Mouse (Mus musculus): Measurements from ENCODE around the gene Tpk1. TPM values are rescaled to one million over a fixed set of nuclear protein-coding genes. Genes with fewer than 3 reads are reported as not detected.
"Not testable (repeated sequence)": the region's sequence is repeated elsewhere in the genome, so short reads cannot be mapped to it uniquely, and the experiment has no call there.

Tpk1 gene
- total RNA-seq, 2 experiments from 2014 or later: 4.9 to 13.8 TPM

DNA sequence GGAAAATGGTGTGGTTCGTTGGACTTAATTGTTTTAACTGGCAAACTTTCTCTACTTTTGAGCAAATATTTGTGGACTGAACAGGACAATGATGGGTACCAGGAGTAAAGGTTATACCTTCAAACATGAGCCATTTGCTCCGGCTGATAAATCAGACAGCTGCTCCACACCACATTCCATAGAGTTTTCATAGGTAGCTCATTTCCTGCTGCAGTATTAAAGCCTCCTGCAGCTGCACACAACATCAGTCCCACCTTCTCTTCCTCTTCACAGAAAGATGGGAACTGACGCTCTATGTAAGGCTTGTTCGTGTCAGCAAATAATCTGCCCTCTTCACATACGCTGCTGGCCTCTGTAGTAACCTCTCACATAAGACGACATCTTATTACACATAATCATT lies 22.4 kb downstream of the Tpk1 start:
- DNase-seq (ENCODE audit: low spot score in 2 of 2): no peak

DNA sequence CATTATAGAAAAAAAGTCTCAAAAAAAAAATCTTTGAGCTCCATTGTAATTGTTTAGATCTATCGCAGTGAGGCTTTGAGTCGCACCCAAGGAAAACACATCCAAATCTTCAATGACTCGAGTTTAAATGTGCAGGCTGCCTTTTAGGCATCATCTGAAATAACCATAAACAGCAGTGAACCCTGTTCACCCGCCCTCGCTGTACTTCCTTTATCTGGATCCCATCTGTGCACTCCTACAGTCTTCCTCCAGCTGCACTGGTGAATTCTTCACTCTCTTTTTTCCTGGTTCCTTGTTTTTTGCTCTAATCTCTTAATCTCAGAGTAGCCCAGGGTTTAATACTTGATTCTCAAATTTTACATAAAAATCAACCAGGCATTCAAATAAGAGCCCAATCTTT lies 23.7 kb downstream of the Tpk1 start:
- DNase-seq (ENCODE audit: low spot score in 2 of 2): no peak

DNA sequence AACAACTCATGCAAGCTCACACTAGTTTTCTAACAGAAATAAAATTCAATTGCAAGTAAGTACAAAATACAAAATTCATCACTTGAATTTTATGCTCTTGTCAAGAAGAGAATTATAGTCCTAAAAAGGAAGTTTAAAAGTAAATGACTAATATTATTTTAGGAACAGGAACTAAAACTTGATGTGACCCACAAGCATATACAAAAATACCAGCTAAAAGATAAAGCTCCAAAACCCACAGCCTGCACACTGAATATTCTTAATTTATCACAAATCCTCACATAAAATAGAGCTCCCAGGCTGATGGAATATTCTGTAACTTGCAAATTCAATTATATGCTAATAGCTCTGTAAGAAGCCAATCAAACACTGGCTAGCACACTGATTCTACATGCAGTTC lies 25.5 kb downstream of the Tpk1 start:
- no peak for DNase-seq (ENCODE audit: low spot score in 2 of 2)

DNA sequence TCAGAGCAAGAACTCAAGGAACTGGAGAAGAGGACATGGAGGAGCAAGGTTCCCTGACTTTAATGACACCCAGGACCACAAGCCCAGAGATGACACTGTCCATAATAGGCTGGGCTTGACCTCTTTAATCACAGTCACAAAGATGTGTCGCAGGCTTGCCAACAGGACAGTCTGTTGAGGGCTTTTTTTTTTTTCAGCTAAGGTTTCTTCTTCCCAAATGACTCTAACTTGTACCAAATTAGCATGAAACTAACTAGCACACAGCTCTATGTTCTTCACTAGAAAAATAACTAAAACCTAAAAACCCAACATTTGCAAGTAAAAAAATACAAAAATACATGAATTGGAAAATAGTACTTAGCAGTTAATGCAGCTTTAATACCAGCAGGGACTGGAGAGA lies 27.2 kb downstream of the Tpk1 start:
- no peak for DNase-seq (ENCODE audit: low spot score in 2 of 2)

DNA sequence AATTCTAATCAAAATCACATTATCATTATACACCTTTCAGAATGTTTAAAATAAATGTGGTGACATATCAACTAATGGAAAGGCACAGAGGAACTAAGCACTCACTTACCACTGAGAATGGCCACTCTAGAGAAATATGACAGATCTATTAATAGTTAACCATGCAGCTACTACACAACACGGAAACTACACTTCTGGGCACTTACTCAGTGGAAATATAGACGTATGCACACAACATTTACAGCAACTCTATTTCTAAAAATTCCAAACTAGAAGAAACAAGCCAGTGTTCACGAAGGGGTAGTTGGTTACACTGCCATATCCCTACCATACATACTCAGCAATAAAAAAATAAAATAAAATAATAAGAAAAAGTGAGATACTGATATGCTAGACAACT lies 28.0 kb downstream of the Tpk1 start:
- DNase-seq (ENCODE audit: low spot score in 2 of 2): no peak

DNA sequence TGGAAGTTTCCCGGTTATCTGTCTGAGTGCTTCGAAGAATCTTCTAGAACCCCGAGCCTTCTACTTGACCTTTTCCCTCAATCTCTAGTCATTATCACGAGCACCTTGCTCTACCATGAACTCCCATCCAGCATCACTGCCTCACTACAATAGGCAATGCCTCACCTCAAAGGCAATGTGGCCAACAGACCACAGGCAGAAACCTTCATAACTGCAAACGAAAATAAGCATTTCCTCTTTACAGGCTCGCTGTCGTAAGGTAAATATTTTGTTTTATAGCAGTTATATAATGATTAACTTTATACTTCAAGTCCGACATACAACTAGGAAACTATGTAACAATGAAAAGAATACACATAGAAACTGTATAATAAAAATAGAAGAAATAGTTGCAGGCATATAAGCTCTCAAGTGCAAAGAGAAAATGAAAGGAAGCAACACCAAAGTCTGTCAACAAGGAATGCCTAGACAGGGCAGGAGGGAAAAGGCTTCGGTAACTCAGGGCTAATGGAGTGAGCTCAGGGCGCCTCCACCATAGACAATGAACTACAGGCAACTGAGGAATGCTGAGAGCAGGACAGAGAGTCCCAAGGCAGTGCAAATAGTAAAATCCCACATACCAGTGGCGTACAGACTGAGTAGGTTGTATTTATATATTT lies 29.0 kb downstream of the Tpk1 start:
- DNase-seq (ENCODE audit: low spot score in 2 of 2): no peak

DNA sequence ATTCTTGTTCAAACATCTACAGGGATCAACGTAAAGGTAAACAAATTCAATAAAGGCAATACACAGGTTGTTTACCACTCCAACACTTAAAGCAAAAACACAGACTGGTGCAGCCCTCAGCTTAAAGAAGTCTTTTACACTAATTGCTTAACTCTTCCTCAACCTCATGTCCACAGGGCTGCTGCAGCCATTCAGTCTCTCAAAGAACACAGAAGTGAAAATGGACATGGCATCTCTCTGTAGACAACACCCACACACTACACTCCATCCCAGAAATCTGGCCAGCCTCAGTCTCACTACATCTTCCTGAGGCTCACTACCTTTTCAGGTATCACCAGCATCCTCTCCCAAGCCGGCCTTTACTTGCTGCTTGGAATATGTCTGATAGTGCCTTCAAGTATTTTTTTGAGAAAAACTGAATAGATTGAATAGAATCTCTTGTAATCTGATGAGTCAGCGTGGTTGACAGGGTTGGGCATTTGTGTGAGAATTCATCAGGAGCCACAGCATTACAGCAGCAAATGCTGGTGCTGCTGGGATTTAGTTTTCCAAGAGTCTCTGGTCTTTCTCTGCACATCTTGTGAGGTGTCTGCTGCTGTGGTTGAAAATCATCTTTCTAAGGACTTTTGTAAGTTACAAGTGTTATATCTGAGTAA lies 32.6 kb downstream of the Tpk1 start:
- no peak for DNase-seq (ENCODE audit: low spot score in 2 of 2)

DNA sequence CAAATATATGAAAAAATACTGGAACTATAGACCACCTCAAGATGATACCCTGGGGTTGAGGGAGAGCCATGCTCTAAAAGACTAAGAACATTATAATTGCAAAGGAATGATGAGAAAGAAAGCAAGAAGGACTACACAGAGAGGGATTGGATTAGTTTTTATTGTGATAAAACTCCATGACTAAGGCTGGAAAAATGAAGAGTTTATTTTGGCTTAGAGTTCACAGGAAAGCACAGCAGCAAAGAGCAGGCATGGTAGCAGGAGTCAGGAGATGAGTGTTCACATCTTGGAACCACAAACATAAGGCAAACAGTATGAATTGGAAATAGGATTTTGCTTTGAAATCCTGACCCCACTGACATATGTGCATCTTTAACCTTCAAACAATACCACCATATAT lies 33.2 kb downstream of the Tpk1 start:
- no peak for DNase-seq (ENCODE audit: low spot score in 2 of 2)

DNA sequence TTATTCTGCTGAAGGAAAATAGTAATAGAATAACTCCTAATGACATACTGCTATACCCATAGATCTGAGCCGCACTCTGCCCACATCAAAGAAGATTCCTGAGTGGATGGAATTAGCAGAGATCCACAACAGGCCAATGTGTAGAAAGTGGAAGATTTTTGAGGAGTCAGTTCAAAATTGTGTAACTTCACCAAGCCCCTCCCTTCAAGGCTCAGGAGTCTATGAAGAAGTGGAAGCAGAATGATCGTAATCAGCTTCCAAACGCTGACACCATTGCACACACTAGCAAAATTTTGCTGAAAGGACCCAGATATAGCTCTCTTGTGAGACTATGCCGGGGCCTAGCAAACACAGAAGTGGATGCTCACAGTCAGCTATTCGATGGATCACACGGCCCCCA lies 42.6 kb downstream of the Tpk1 start:
- not testable (repeated sequence) for DNase-seq (ENCODE audit: low spot score in 2 of 2)

DNA sequence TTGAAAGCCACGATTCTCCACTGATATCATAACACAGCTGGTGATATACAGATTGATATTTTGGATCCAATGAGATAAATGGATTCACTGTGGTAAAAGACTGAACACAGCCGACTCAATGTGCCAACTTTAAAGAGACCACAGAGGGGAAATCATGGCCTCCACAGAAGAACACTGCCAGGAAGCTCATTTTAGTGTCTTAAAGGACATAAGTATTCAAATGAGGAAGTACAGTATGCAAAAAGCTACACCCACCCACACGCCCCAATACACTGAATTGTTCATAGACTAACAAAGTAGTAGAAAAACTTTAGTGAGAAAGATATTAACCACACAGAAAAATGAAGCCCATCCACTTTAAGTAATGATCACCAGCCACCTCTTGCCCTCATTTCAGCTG lies 46.8 kb downstream of the Tpk1 start:
- DNase-seq (ENCODE audit: low spot score in 2 of 2): no peak

DNA sequence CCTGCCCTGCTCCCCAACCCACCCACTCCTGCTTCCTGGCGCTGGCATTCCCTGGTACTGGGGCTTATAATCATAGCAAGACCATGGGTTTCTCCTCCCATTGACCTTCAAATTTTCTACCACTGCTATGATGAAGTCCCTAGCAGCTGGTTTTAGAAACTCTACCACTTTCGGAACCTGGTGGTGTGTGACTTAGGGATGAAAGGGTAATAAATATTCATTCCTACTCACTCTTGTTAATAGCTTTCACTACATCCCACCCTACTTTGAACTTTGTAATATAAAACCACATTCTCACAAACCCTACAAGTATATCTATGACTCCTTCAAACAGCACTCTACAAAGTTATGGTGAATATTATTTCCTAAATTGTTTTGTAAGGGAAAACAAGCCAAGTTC lies 54.3 kb downstream of the Tpk1 start:
- no peak for DNase-seq (ENCODE audit: low spot score in 2 of 2)

DNA sequence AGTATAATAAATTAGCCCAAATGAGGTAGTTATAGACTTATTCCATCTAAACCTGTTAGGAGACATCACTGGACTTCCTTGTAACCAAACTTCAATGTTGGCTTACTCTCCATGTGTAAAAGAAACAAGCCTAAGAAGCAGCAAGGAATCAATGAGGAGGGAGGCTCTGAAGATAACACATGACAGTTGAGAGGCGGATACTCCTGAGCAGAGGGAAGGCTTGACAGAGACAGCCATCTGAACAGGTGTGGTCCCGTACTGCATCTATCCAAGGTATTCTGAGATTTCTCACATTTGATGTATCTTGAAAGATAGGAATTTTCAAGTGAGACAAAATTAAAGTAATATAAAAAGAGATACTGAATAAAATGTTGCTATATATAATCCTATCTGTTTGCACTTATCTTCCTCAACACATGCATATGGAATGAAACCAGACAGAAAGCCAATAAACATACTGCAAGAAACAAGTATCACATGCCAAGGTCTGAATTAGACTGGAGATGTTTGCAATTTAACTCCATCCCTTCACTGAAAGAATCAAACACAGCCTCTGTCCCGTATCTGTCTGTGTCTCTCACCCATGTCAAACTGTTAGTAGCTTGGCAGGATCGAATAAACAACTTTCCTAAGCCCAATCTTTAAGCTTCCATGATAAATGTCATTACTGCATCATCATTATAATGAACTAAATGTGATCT lies 75.1 kb downstream of the Tpk1 start:
- DNase-seq (ENCODE audit: low spot score in 2 of 2): no peak

DNA sequence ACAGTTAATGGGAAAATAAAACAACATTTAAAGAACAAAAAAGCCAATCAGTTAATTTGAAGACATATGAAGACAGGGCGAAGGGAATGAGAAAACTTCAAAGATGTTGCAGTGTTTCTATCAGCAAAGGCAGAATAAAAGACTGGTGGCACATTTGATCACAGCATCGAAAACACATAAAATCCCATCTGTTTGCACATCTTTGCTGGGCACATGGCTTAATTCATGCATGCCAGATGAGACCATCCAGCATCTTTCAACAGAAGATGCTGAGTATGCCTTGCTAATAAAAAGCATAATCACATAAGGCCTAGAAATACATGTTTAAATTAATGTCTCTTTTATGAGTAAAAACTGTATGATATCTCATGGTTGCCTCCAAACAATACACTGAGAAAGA lies 80.8 kb downstream of the Tpk1 start:
- DNase-seq (ENCODE audit: low spot score in 2 of 2): no peak

DNA sequence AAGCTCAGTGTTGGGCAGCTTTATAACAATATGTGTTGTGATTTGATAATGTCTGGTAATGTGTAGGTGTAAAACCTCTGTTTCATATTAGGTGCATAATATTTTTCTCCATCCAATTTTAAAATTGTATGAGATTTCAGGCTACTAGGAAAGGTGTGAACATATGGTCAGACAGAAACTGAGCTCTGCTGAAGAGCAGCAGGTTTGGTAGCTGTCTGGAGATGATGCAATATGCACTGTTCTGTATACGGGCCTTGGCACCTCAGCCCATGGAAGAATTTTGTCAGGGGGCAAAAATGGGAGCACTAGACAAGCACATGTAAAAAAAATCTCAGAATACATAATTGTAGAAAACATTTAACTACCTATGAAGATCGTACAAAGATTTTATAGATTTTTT lies 84.3 kb downstream of the Tpk1 start:
- no peak for DNase-seq (ENCODE audit: low spot score in 2 of 2)

DNA sequence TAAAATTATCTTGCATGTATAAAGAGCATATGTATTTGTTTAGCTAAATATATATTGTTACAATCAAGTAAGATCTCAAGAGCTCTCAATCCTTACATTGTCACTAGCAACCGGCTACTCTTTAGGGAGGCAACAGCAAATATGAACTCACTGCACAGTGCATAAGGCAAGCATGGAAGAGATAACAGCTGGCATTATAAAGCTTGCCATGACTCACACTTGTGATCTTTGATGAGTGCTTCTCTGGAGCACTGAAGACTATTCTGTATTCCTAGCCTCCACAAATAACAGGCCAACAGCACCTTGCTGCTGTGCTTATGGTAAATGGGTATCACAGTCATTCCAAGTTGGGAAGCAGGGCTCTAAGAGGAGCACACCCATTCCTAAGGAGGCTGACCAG lies 98.2 kb downstream of the Tpk1 start:
- no peak for DNase-seq (ENCODE audit: low spot score in 2 of 2)

DNA sequence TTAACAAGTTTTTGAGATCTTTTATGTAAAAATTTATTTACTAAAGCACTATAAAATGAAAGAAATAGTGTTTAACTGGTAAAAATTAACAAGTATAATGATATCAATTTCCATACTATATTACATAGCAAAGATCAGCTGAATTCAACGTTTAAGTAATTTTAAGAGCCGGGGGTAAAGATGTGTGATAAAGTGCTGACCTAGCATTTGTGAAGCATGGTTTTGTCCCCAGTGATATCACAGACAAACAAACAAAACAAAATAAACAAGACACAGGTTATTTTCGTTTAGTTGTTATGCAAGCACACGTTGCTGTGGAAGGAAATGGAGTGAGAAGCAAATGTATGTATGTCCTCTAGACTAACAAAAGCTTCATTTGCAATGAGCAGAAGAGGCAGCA lies 103.6 kb downstream of the Tpk1 start:
- no peak for DNase-seq (ENCODE audit: low spot score in 2 of 2)

DNA sequence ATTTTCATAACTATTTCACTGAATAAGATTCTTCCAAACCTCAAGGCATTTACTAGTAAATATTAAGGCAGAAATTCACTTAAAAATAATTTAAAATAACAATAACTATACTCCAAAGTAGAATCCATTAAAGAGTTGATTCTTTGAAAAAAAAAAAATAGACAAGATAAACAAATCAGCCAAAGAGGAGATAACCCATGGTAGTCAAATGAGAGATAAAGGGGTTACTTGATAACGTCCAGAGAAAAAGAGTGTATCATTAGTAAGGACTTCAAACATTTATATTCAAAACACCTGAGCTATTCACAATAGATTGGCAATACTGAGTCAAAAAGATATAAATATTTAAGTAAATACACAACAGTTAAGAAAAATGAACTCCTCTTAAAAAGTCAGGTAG lies 114.7 kb downstream of the Tpk1 start:
- no peak for DNase-seq (ENCODE audit: low spot score in 2 of 2)

DNA sequence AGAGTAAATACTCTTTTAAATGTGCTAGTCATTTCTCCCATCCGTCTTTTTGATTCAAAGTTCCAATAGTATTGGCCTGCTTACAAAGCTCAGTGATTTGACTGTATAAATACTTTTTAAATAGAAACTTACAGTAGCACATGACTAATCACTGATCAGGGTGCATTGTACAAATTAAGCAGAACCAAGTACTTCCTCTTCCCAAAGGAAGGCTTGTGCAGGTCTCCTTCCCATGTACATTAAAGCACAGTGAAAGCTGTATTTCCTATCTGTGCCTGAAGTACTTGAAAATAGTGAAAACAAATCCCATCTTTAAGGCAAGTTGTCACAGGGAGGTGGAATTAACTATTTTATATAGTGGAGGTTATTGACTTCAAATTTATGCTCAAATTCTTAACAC lies 119.5 kb downstream of the Tpk1 start:
- DNase-seq (ENCODE audit: low spot score in 2 of 2): no peak

DNA sequence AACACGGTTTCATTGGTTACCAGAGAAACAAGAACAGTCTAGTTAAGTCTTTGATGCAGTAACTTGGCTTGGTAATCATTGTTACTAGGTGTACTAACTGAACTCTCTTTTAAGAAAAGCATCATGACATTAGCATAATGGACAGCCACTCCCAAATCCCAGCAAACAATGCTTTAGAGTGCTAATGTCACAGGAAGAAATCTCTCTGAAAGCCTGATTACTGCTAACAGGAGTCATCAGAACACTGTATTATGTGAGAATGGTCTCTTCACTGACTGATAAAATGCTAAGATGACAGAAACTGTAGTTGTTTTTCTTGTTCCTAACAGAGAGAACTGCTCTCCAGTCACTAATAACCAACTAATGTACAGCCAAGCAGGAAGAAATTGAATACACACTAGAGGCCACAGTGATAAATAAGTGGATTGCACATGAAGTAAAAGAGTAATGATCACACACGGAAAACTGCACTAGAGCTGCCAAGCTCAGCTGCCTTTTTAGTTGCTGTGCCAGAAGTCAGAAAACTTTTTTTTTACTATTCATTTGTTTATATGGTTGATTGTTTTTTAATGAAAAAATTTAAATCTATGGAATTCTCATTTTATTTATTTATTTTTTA lies 128.7 kb downstream of the Tpk1 start:
- no peak for DNase-seq (ENCODE audit: low spot score in 2 of 2)

DNA sequence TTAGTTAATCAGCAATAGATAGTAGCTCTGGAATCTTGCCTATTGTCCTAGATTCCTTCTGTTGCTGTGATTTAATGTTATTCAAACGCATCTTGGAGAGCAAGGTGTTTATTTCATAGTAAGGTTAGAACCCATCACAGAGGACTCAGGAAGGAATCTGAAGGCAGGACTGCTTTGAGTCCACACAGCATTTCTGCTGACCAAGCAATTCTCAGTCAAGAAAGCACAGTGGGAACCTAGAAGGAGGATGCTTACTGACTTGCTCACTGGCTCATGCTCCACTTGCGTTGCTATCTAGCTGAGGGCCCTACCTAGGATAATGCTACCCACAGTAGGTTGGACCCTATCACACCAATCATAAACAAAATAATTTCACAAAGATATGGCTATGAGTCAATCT lies 130.6 kb downstream of the Tpk1 start:
- DNase-seq (ENCODE audit: low spot score in 2 of 2): no peak

DNA sequence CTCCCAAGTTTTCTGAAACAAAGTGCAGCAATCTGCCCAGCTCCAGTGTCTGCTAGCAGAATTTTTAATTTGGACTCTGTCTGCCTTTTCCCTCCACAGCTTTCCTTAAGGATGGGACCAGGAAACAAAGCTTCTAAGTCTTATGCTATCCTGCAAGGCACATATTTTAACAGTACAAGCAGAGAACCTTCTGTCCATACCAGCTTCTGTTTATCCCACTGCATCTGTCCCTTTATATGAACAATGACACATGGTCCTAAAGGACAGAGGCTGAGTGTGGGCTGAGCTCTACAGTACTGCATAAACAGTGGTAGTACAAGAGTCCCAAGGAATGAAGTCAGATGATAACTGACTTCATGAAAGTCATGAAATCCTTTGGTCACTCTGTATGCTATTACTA lies 132.8 kb downstream of the Tpk1 start:
- no peak for DNase-seq (ENCODE audit: low spot score in 2 of 2)

DNA sequence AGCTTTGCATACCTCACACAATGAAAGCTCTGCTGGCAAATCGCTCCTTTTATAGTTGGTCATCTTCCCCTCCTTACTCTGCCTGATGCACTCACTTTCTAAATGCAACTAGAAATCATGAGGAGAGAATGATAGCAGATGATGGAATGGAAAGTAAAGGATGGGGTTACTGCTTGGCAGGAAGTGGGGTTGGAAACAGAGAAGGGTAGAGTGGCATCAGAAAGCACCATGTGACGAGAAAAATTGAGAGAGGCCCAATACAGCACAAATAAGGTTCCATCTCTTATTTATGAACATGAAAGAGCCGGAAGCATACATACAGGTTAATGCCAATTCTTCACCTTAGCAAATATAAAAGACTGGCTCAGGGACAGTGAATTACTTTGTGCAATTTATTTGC lies 133.3 kb downstream of the Tpk1 start:
- no peak for DNase-seq (ENCODE audit: low spot score in 2 of 2)
